Mouse (Mus musculus) intestine, embryonic 14.5 days (tissue): ENCODE results near the gene Tmprss6. TPM values are rescaled to one million over a fixed set of nuclear protein-coding genes. Genes with fewer than 3 reads are reported as not detected.

ENCODE experiments used
- ATAC-seq: fragments of 200-750 bp; cut with Nextera tagmentation; replicated peaks from 2 replicates; pipeline ENCODE4 v1.8.0; 2017; ENCODE audit warnings: low read depth, moderate number of reproducible peaks, moderate TSS enrichment, moderate library complexity; ENCODE audit not compliant: low FRiP score, low TSS enrichment
- DNase-seq: peaks from one replicate; pipeline ENCODE4 v3.0.0-alpha.2; 2018; ENCODE audit warnings: low spot score
- H3K27ac ChIP-seq: fragments of 300-500 bp; sonication (generic); 2 replicates; pipeline ENCODE4 v1.5.1; 2014; ENCODE audit warnings: low read depth, mild to moderate bottlenecking, control low read depth
- H3K27me3 ChIP-seq: fragments of 300-500 bp; sonication (generic); replicated peaks from 2 replicates; pipeline ENCODE4 v1.6.1; 2014; ENCODE audit warnings: low read length, control low read depth; ENCODE audit not compliant: control insufficient read depth, insufficient read depth
- H3K36me3 ChIP-seq: fragments of 300-500 bp; sonication (generic); 2 replicates; pipeline ENCODE4 v1.6.1; 2014; ENCODE audit warnings: low read length, control low read depth; ENCODE audit not compliant: control insufficient read depth, insufficient read depth
- H3K4me1 ChIP-seq: fragments of 300-500 bp; sonication (generic); replicated peaks from 2 replicates; pipeline ENCODE4 v1.6.1; 2014; ENCODE audit warnings: low read length, control low read depth, mixed read lengths; ENCODE audit not compliant: control insufficient read depth, insufficient read depth
- H3K4me2 ChIP-seq: fragments of 300-500 bp; sonication (generic); 2 replicates; pipeline ENCODE4 v1.6.1; 2014; ENCODE audit warnings: low read length
- H3K4me3 ChIP-seq: fragments of 300-500 bp; sonication (generic); 2 replicates; pipeline ENCODE4 v1.5.1; 2014; ENCODE audit warnings: low read depth, low read length, control low read depth, mixed read lengths
- H3K9ac ChIP-seq: fragments of 300-500 bp; sonication (generic); 2 replicates; pipeline ENCODE4 v1.6.1; 2014; ENCODE audit warnings: mild to moderate bottlenecking, low read length
- H3K9me3 ChIP-seq: fragments of 300-500 bp; sonication (generic); 2 replicates; pipeline ENCODE4 v1.6.1; 2016; ENCODE audit warnings: low read length, control low read depth; ENCODE audit not compliant: control insufficient read depth
- WGBS: fragments of 180-500 bp; shearing (Covaris S2); extraction: QIAGEN DNeasy Blood & Tissue Kit; methylation state at CpG from one replicate; pipeline ENCODE4 v1.1.7; 2014; 5-methylcytosine and 5-hydroxymethylcytosine counted together
- polyA plus RNA-seq: library from polyadenylated mRNA; unstranded; fragments of >200 nt; fragmentation: Nextera tagmentation; extraction: Ambion mirVana; gene quantifications from 2 replicates; pipeline ENCODE4 v1.2.1, GENCODE M21; 2014

Tmprss6 gene
- polyA plus RNA-seq, 1 experiment from 2014 or later: 0.09 TPM

DNA sequence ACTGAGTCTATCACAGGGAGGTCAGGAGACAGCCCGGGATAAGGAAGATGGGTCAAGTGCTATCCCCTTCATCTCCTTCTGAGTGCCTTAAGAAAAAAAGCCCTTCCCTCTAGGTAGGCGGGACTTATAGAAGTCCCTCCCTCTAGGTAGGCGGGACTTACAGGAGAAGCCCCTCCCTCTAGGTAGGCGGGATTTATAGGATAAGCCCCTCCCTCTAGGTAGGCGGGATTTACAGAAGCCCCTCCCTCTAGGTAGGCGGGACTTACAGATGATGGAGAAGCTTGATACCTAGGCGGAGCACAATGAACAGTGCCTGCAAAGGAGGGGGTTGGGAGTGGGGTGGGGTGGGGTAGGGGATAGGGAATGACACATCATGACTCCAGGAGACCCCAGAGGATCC, 11.7 kb upstream of the Tmprss6 start:
- 75% methylated on average over 7 of the region's 7 CpGs for WGBS
- H3K27me3 ChIP-seq: no peaks in the 10 kb centered on the region

GRCm38 (mm10) chr15:78479470-78479869, 11.0 kb upstream of the Tmprss6 start:
- Histone ChIP-seq H3K4me1 (peaks cover 8% of the 10 kb centered on the region), H3K27ac (no peak overlapping the region), H3K9ac (no peak overlapping the region), H3K27me3 (no peaks in the 10 kb centered on the region), H3K4me2 (no peak overlapping the region), H3K9me3 (no peaks in the 10 kb centered on the region), H3K36me3 (no peaks in the 10 kb centered on the region), H3K4me3 (no peak overlapping the region)
- ATAC-seq (no peak), DNase-seq (no peak)
- 72% methylated on average over 5 of the region's 5 CpGs for WGBS

More for the DNA sequence above, 11.7 kb upstream of the Tmprss6 start:
- Histone ChIP-seq H3K9me3 (no peaks in the 10 kb centered on the region), H3K4me1 (peaks cover 8% of the 10 kb centered on the region), H3K9ac (no peak overlapping the region), H3K36me3 (no peaks in the 10 kb centered on the region), H3K4me2 (no peak overlapping the region), H3K27ac (no peak overlapping the region), H3K4me3 (no peak overlapping the region)
- no peak for ATAC-seq
- DNase-seq: no peak

DNA sequence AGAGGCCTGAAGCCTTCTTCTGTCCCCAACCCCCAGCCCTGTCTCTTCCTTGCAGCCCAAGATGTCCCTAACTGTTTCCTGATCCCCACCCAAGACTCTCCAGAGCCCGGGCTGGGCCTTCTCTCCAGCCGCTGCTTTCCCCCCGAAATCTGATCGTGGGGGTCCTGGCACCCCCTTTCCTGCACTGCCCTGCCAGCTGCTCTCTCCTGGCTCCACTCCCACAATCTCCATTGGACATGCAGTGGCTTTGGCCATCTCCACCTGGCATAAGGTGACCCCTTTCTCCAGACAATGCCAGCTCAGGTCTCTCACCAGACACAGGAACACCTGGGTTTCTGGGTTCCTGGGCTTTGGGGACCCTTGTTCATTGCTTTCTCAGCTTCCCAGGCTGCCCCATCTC, 9.6 kb upstream of the Tmprss6 start:
- ATAC-seq (no peak), DNase-seq (no peak)
- Histone ChIP-seq H3K36me3 (no peaks in the 10 kb centered on the region), H3K9ac (no peak overlapping the region), H3K9me3 (no peaks in the 10 kb centered on the region), H3K27me3 (no peaks in the 10 kb centered on the region), H3K4me3 (no peak overlapping the region), H3K4me2 (no peak overlapping the region), H3K27ac (no peak overlapping the region), H3K4me1 (peaks cover 8% of the 10 kb centered on the region)
- WGBS: 89% methylated on average over 4 of the region's 4 CpGs

- ATAC-seq (no peak), DNase-seq (no peak)
- H3K4me1 ChIP-seq: peaks cover 9% of the 10 kb centered on the region
- 93% methylated on average over 1 of the region's 1 CpGs for WGBS
- H3K36me3 ChIP-seq: no peaks in the 10 kb centered on the region
- H3K4me2 ChIP-seq: no peak overlapping the region
- no peak overlapping the region for H3K4me3 ChIP-seq
- no peaks in the 10 kb centered on the region for H3K27me3 ChIP-seq
- H3K9ac ChIP-seq: no peak overlapping the region
- no peaks in the 10 kb centered on the region for H3K9me3 ChIP-seq
- no peak overlapping the region for H3K27ac ChIP-seq
Measured at GRCm38 (mm10) chr15:78476878-78477277, 8.4 kb upstream of the Tmprss6 start.

GRCm38 (mm10) chr15:78475604-78476031, 7.2 kb upstream of the Tmprss6 start:
- Histone ChIP-seq H3K4me3 (no peak overlapping the region), H3K27me3 (no peaks in the 10 kb centered on the region), H3K36me3 (no peaks in the 10 kb centered on the region), H3K9me3 (no peaks in the 10 kb centered on the region), H3K27ac (no peak overlapping the region), H3K9ac (no peak overlapping the region), H3K4me1 (peaks cover 8% of the 10 kb centered on the region; the same call in 1 of the 2 replicates), H3K4me2 (no peak overlapping the region)
- ATAC-seq (no peak), DNase-seq (no peak)
- WGBS: 56% methylated on average over 3 of the region's 3 CpGs

DNA sequence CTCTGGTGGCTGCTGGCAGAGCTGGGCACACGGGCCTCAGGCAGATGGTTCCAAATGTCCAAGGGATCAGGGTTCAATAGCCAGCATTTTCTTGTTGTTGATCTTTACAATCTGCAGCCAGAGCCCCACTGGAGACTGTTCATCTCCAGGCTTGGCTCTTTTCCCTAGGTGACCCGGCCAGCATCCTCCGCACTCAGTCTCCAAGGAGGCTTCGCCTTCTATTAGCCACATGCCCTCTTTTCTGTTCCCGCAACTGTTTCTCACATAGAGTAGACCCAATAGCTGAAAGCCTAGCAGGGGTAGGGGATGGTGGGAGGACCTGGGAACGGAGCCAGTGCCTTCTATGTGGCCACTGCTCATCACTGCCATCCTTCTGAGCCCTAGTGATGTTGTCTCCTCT, 5.0 kb upstream of the Tmprss6 start:
- Histone ChIP-seq H3K4me3 (no peak overlapping the region), H3K27ac (no peak overlapping the region), H3K4me2 (no peak overlapping the region), H3K27me3 (no peaks in the 10 kb centered on the region), H3K9me3 (no peaks in the 10 kb centered on the region), H3K36me3 (no peaks in the 10 kb centered on the region), H3K4me1 (peaks cover 6% of the 10 kb centered on the region; the same call in 1 of the 2 replicates), H3K9ac (no peak overlapping the region)
- no peak for ATAC-seq
- WGBS: 90% methylated on average over 6 of the region's 6 CpGs
- no peak for DNase-seq

- no peak for ATAC-seq
- Histone ChIP-seq H3K27me3 (no peaks in the 10 kb centered on the region), H3K9ac (no peak overlapping the region), H3K27ac (no peak overlapping the region; the same call in 1 of the 2 replicates), H3K4me2 (no peak overlapping the region), H3K9me3 (no peaks in the 10 kb centered on the region), H3K36me3 (no peaks in the 10 kb centered on the region), H3K4me3 (no peak overlapping the region), H3K4me1 (peaks cover 6% of the 10 kb centered on the region; the same call in 1 of the 2 replicates)
- no peak for DNase-seq
- 30% methylated on average over 7 of the region's 7 CpGs for WGBS
Measured at GRCm38 (mm10) chr15:78471902-78472301, 3.5 kb upstream of the Tmprss6 start.

GRCm38 (mm10) chr15:78470495-78471276, 2.3 kb upstream of the Tmprss6 start:
- Histone ChIP-seq H3K36me3 (no peaks in the 10 kb centered on the region), H3K4me2 (no peak overlapping the region), H3K4me3 (no peak overlapping the region), H3K9ac (no peak overlapping the region), H3K9me3 (no peaks in the 10 kb centered on the region), H3K27ac (no peak overlapping the region), H3K27me3 (no peaks in the 10 kb centered on the region), H3K4me1 (peaks cover 6% of the 10 kb centered on the region; the same call in 1 of the 2 replicates)
- DNase-seq: no peak
- ATAC-seq: no peak
- WGBS: 62% methylated on average over 4 of the region's 4 CpGs

DNA sequence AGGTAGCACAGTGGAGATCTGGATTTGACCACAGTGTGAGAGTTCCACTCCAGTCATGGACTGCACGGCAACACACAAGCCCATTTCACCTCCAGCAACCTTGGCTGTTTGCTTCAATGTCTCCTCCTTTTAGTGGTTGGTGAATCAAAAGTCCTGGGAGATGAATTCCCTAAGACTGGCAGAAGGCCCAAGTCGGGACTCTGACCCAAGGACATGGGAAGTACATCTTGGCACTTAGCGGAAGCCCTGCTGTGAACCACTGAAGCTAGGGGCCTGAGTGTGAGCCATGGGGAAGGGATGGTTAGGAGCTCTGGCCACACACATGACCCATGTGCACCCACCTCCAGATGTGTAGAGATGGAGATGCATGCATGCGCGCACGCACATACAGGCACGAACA, 864 bp downstream of the Tmprss6 start:
- H3K9ac ChIP-seq: no peak overlapping the region
- 93% methylated on average over 7 of the region's 7 CpGs for WGBS
- H3K4me1 ChIP-seq: peaks cover 6% of the 10 kb centered on the region; the same call in 1 of the 2 replicates

More for the DNA sequence above, 864 bp downstream of the Tmprss6 start:
- Histone ChIP-seq H3K4me2 (no peak overlapping the region), H3K27ac (no peak overlapping the region), H3K27me3 (no peaks in the 10 kb centered on the region), H3K36me3 (no peaks in the 10 kb centered on the region), H3K4me3 (no peak overlapping the region), H3K9me3 (no peaks in the 10 kb centered on the region)
- ATAC-seq (no peak), DNase-seq (no peak)
